Mouse (Mus musculus): ENCODE measurements around the gene Pik3ca. TPM values are rescaled to one million over a fixed set of nuclear protein-coding genes. Genes with fewer than 3 reads are reported as not detected.

Gene Pik3ca
- polyA plus RNA-seq, 1 experiment = 8.7 TPM

- no peak overlapping the region; the same call in 1 of the 2 replicates for H3K27ac ChIP-seq (ENCODE audit: control insufficient read depth, insufficient read depth, low read depth, low read length, poor library complexity)
- H3K4me3 ChIP-seq (replicated peaks; ENCODE audit: control insufficient read depth, low read depth, low read length) = no peak overlapping the region
- TF ChIP-seq CTCF (IDR thresholded peaks at IDR 0.05; ENCODE audit: control insufficient read depth, insufficient read depth, low read length) (no peak), POLR2A (IDR thresholded peaks at IDR 0.05; ENCODE audit: borderline replicate concordance, control insufficient read depth, low read depth, low read length) (no peak)
- H3K4me1 ChIP-seq (ENCODE audit: control insufficient read depth, insufficient read depth, low read length) = no peaks in the 10 kb centered on the region; the same call in 1 of the 2 replicates
Measured at GRCm38 (mm10) chr3:32490928-32491315, 93.5 kb downstream of the Pik3ca start.

- Histone ChIP-seq H3K27ac (ENCODE audit: control insufficient read depth, insufficient read depth, low read depth, low read length, poor library complexity) (peak within 1 kb of the TSS; percentile 41; the same call in 1 of the 2 replicates), H3K4me1 (ENCODE audit: control insufficient read depth, insufficient read depth, low read length) (no peaks in the 10 kb centered on the region; the same call in 1 of the 2 replicates), H3K4me3 (replicated peaks; ENCODE audit: control insufficient read depth, low read depth, low read length) (no peak within 1 kb of the TSS)
- TF ChIP-seq CTCF (IDR thresholded peaks at IDR 0.05; ENCODE audit: control insufficient read depth, insufficient read depth, low read length) (no peak), POLR2A (IDR thresholded peaks at IDR 0.05; ENCODE audit: borderline replicate concordance, control insufficient read depth, low read depth, low read length) (no peak)
- 73% methylated on average over 11 of the region's 11 CpGs for WGBS
Measured at GRCm38 (mm10) chr3:32492097-32493090, 94.9 kb downstream of the Pik3ca start, which contains the start of gene Kcnmb3. TSS of gene Kcnmb3 (minus strand) at chr3:32492231.

GRCm38 (mm10) chr3:32494387-32495087, 97.1 kb downstream of the Pik3ca start:
- TF ChIP-seq CTCF (IDR thresholded peaks at IDR 0.05; ENCODE audit: control insufficient read depth, insufficient read depth, low read length) (peak; percentile 26; the same call in 1 of the 2 replicates), POLR2A (IDR thresholded peaks at IDR 0.05; ENCODE audit: borderline replicate concordance, control insufficient read depth, low read depth, low read length) (no peak)
- no peaks in the 10 kb centered on the region; the same call in 1 of the 2 replicates for H3K4me1 ChIP-seq (ENCODE audit: control insufficient read depth, insufficient read depth, low read length)
- H3K4me3 ChIP-seq (replicated peaks; ENCODE audit: control insufficient read depth, low read depth, low read length) = no peak overlapping the region
- no peak overlapping the region for H3K27ac ChIP-seq (ENCODE audit: control insufficient read depth, insufficient read depth, low read depth, low read length, poor library complexity)
- 74% methylated on average over 8 of the region's 8 CpGs for WGBS

DNA sequence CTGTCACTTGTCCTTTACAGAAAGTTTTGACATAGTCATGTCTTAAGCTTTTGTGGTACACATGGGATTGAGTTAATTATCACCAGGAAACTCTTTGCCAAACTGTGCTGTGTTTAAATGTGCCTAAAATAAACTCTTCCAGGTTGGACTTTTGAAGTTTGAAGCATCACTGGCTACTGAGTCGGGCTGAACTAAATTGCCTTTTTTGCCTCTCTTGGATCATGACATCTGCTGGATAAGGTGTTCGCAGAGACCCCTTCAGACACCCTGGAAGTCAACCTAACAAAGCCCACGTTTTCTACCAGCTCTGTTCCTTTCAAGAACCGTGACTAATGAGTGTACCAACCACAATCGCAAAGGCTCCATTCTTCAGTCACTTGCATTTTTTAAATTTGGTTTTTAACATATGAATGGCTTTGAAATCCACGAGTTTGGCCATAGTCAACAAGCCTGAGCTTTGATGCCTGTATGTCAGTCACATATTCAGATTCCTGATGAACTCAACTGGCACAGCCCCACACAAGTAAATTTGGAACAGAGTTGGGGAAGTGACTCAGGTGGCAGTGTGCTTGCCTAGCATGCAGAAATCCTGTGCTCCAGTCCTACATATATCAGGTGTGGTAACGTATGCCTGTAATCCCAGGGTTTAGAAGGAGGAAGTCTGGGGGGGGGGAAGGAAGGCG, 97.8 kb downstream of the Pik3ca start:
- Histone ChIP-seq H3K4me1 (ENCODE audit: control insufficient read depth, insufficient read depth, low read length) (no peaks in the 10 kb centered on the region; the same call in 1 of the 2 replicates), H3K27ac (ENCODE audit: control insufficient read depth, insufficient read depth, low read depth, low read length, poor library complexity) (no peak overlapping the region), H3K4me3 (replicated peaks; ENCODE audit: control insufficient read depth, low read depth, low read length) (no peak overlapping the region)
- WGBS = 63% methylated on average over 8 of the region's 8 CpGs
- TF ChIP-seq CTCF (IDR thresholded peaks at IDR 0.05; ENCODE audit: control insufficient read depth, insufficient read depth, low read length) (no peak), POLR2A (IDR thresholded peaks at IDR 0.05; ENCODE audit: borderline replicate concordance, control insufficient read depth, low read depth, low read length) (no peak)

DNA sequence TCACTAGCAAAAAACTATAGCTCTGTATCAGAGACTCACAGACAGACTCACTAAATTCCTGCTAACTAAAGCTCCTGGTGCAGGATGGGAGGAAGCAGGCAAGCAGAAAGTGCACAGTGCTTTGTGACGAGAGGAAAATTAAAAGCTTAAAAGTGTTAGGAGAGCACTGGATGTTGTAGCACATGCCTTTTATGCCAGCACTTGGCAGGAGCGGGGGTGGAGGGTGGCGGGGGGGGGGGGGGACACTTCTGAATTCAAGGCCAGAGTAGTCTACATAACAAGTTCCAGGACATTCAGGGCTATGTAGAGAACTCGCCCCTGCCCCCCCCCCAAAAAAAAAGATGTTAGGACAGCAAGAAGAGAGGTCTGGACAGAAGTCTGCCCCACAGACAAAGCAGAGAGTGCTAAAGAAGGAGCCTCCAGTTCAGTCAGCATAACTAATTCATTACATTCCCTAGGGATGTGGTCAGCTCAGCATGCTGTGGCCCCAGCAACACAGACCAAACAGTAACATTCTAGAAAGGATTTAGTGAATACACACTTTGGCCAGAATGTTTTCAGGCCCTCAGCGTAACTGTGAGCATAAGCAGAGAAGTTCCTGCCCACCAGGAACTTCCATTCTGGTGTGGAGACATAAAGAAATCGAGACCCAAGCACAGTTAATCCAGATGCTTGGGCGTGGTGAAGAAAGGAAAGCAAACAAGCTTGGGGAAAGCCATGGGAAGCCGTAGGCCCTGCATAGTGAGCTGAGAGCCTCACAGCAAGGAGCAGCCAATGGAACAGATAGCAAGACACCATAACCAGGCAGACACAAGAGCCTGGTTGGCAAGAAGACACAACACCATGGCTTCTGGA, 98.6 kb downstream of the Pik3ca start:
- 68% methylated on average over 8 of the region's 8 CpGs for WGBS

GRCm38 (mm10) chr3:32496711-32497070, 99.2 kb downstream of the Pik3ca start:
- H3K4me3 ChIP-seq (replicated peaks; ENCODE audit: control insufficient read depth, low read depth, low read length) = no peak overlapping the region
- H3K27ac ChIP-seq (ENCODE audit: control insufficient read depth, insufficient read depth, low read depth, low read length, poor library complexity) = no peak overlapping the region
- H3K4me1 ChIP-seq (ENCODE audit: control insufficient read depth, insufficient read depth, low read length) = no peaks in the 10 kb centered on the region; the same call in 1 of the 2 replicates
- WGBS = 90% methylated on average over 1 of the region's 1 CpGs
- no peak for TF ChIP-seq CTCF (IDR thresholded peaks at IDR 0.05; ENCODE audit: control insufficient read depth, insufficient read depth, low read length)
- no peak for TF ChIP-seq POLR2A (IDR thresholded peaks at IDR 0.05; ENCODE audit: borderline replicate concordance, control insufficient read depth, low read depth, low read length)

More for the DNA sequence above, 98.6 kb downstream of the Pik3ca start:
- no peak for TF ChIP-seq CTCF (IDR thresholded peaks at IDR 0.05; ENCODE audit: control insufficient read depth, insufficient read depth, low read length)
- TF ChIP-seq POLR2A (IDR thresholded peaks at IDR 0.05; ENCODE audit: borderline replicate concordance, control insufficient read depth, low read depth, low read length) = no peak
- Histone ChIP-seq H3K27ac (ENCODE audit: control insufficient read depth, insufficient read depth, low read depth, low read length, poor library complexity) (no peak overlapping the region), H3K4me1 (ENCODE audit: control insufficient read depth, insufficient read depth, low read length) (no peaks in the 10 kb centered on the region; the same call in 1 of the 2 replicates), H3K4me3 (replicated peaks; ENCODE audit: control insufficient read depth, low read depth, low read length) (no peak overlapping the region)

GRCm38 (mm10) chr3:32500346-32500745, 102.9 kb downstream of the Pik3ca start:
- no peaks in the 10 kb centered on the region for H3K4me1 ChIP-seq (ENCODE audit: control insufficient read depth, insufficient read depth, low read length)
- H3K27ac ChIP-seq (ENCODE audit: control insufficient read depth, insufficient read depth, low read depth, low read length, poor library complexity) = no peak overlapping the region
- no peak overlapping the region for H3K4me3 ChIP-seq (replicated peaks; ENCODE audit: control insufficient read depth, low read depth, low read length)
- WGBS = 83% methylated on average over 2 of the region's 2 CpGs
- TF ChIP-seq CTCF (IDR thresholded peaks at IDR 0.05; ENCODE audit: control insufficient read depth, insufficient read depth, low read length) (no peak), POLR2A (IDR thresholded peaks at IDR 0.05; ENCODE audit: borderline replicate concordance, control insufficient read depth, low read depth, low read length) (no peak)
